Mouse (Mus musculus): ENCODE data around the gene Olfr1487.
"Not testable (repeated sequence)": the region's sequence is repeated elsewhere in the genome, so short reads cannot be mapped to it uniquely, and the experiment has no call there.

Olfr1487 gene

DNA sequence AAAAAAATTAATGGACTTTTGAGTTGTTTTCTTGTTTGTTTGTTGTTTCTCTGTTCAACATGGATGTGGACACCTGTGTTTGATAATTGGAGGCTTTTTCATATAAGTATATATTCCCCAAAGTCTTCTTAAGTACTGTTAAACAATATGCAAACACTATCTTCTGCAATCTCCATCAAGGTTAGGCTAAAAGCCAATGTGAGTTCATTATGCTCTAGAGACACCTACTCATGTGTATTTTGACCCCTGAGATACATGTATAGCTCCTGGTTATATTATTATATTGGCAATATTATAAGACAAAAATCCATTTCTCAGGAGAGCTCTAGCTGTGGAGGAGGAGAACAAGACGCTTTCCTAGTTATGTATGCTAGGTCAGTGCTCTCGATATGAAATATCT, at the start of gene Olfr1487:
TSS of gene Olfr1487 (plus strand) at position 301 of the 400 bp plus-strand sequence.
- in situ Hi-C loops (cut with MseI, MboI) = not testable (repeated sequence)

DNA sequence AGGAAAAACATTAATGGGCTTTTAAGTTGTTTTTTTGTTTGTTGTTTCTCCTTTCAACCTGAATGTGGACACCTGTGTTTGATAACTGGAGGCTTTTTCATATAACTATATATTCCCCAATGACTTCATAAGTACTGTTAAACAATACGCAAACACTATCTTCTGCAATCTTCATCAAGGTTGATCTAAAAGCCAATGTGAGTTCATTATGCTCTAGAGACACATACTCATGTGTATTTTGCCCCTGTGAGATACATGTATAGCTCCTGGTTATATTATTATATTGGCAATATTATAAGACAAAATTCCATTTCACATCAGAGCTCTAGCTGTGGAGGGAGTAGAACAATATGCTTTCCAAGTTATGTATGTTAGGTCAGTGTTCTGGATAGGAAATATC, 34.0 kb upstream of the Olfr1487 start, which contains the start of gene Olfr1484:
TSS of gene Olfr1484 (plus strand) at position 301 of the 400 bp plus-strand sequence.
- in situ Hi-C loops (cut with MseI, MboI) = no loop called here

DNA sequence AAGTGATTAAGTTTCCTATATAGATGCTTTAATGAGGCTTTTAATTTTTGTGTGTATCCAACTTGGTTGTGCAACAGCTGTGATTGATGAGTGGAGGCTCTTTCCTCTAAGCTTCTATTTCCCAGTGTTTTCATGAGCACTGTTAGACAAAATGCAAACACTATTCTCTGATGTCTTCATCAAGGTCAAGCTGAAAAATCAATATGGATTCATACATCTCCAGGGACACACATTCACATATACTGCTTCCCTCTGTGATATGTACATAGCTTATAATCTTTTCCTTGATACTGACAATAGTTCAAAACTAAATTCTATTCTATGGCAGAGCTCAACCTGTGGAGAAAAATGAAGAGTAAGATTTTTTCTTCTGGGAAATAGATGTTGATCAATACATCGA, 14.1 kb downstream of the Olfr1487 start, which contains the start of gene Olfr1489:
TSS of gene Olfr1489 (plus strand) at position 301 of the 400 bp plus-strand sequence.
- in situ Hi-C loops (cut with MseI, MboI) = no loop called here

DNA sequence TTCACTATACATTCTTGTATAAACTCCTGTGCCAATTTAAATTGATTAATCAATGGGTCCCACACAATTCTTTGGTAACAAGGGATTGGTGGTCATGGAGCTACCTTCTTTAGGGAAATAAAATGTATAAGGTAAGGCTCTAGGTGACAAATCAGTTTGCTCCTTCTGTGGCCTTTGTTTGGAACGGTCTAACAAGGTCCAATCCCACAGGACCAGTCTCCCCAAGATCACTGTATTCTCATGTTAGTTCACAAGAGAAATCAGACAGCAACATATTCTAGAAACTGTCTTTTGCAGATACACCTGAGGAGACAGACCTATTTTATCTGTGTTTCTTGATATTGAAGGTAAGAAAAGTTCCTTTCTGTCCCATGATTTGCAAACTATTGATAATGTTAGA, 33.6 kb downstream of the Olfr1487 start, which contains the start of gene Olfr1490:
TSS of gene Olfr1490 (plus strand) at position 301 of the 400 bp plus-strand sequence.
- in situ Hi-C loops (cut with MseI, MboI) = no loop called here

Measured in mouse trophoblast stem cell (cell line).